Mouse (Mus musculus): ENCODE results near the gene Litaf.

DNA sequence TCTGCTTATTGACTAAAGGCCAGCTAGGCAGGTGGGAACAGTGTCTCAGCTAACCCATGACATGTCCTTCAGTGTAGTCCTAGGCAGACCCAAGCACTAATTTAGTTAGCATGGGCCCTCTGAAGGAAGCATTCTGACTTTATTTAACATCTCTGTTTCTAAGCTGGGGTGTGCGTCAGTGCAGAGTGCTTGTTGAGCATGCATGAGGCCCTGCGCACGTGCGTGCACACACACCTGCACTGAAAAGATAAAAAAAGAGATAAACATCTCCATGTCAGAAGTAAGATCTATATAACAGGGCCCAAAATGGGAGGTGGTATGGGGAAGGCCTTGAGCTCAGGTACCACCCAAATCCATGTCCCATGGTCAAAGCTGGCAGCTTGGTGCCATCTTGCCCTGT, 150.9 kb downstream of the Litaf start:
- TF ChIP-seq EP300 (optimal IDR thresholded peaks at IDR 0.05) (no peak), CTCF (IDR thresholded peaks at IDR 0.05; ENCODE audit: low read depth) (no peak)

Measured in stomach, postnatal 0 days (tissue).